Mouse (Mus musculus) gastrocnemius, adult 8-10 months (tissue): ENCODE results near the gene Txnip. TPM values are rescaled to one million over a fixed set of nuclear protein-coding genes. Genes with fewer than 3 reads are reported as not detected.
"Not testable (repeated sequence)": the region's sequence is repeated elsewhere in the genome, so short reads cannot be mapped to it uniquely, and the experiment has no call there.

ENCODE experiments used
- DNase-seq, 2 experiments: peaks; one replicate each; pipeline ENCODE4 v3.0.0; 2022; ENCODE audit warnings: low spot score in 2 of 2
- total RNA-seq, 4 experiments: library from RNA; stranded (reverse); gene quantifications; 2 replicates each; pipeline ENCODE4 v1.2.4; 2022

Txnip gene
- total RNA-seq, 4 experiments from 2014 or later: 365 to 573 (median 474) TPM

DNA sequence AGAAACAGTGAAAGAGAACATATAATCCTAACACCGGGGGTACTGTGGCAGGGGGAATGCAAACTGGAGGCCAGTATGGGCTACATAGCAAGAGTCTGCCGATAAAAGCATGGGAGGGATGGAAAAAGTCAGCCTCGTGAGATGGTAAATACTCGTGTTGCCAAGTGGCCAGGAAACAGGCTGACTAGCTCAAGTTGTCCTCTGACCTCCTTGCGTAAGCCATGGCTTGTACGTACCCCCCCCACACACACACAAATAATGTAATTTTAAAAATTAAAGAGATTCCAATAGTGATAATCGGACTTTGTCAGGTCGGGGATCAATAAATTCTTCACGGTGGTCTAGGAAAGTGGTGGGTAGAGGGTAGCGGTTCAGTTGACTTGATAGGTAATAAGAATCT lies 35.6 kb downstream of the Txnip start:
- no peak for DNase-seq

DNA sequence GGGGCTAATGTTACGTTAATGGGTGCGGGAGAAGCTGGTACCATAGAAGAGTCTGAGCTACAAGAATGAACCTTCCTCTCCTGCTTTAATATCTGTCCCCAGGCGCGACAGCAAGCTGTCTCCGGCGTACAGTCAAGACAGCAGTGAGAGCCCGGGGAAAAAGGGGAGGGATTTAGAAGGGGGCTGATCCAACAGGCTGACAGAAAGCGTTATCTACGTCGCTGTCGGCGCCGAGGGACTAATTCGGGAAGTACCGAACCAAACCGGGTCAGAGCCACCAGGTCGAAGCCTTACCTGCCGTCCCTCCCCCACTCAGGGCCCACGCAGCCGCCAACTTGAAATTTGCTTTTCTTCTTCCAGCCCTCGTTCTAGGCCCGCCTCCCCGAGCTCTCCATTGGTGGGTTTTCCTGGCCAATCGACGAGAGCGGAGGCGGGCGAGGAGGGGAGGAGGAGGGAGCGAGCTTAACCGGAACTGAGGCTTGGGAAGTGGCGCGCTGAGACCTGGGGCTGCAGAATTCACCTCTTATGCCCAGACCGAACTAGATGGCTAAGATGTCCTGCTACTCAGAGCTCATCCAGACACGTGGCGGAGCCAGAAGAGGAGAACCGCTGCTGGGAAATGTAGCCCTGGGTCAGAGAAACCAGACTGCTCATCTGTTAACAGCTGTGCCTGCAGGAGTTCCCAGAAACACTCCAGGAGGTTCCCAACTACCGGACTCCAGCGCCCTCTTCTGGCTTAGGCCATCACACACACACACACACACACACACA lies 36.2 kb downstream of the Txnip start, which contains the start of gene Polr3gl:
Gene Polr3gl (minus strand): TSS at position 392 of the 771 bp plus-strand sequence.
- DNase-seq: peak; percentile 90 to 91

DNA sequence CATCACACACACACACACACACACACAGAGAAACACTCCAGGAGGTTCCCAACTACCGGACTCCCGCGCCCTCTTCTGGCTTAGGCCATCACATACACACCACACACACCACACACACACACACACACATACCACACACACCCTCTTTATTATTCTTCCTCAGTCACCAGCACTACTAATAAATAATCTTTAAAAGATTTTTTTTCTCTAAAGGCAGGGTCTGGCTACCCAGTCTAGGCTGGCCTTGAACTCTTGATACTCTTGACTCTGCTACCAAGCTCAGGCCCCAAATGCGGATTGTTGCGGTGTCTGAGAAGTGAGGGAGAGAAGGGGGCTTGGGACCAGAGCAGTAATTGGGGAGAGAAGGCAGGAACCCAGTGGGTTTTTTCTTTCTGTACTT lies 37.1 kb downstream of the Txnip start:
- DNase-seq: no peak

DNA sequence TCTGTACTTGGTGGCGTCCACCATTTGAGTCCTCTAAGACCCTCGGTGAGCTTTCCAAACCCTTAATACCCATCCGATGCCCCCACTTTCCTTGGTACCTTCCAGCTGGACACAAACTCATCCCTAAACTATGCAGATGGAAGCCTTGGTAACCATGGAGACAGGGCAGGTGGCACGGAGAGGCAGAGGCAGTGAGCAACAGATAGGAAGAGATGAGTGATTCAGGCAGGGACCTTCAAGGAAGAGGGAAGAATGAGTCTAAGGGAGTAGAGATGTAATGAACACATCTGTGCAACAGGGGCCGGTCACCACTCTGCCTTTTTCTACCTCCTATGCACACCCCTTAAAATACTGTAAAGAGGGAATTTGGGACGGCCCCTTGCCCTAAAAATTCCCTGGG lies 37.9 kb downstream of the Txnip start:
- DNase-seq: no peak

- DNase-seq: peak; percentile 37 to 47
Observed at GRCm38 (mm10) chr3:96596228-96596707, 38.5 kb downstream of the Txnip start, which contains the start of gene Ankrd34a. TSS of gene Ankrd34a (plus strand) at chr3:96596636.

- no peak for DNase-seq
Observed at GRCm38 (mm10) chr3:96596855-96597254, 39.1 kb downstream of the Txnip start.

- DNase-seq: peak in 1 of 2 experiments; percentile 15
Observed at GRCm38 (mm10) chr3:96597435-96597891, 39.7 kb downstream of the Txnip start.

DNA sequence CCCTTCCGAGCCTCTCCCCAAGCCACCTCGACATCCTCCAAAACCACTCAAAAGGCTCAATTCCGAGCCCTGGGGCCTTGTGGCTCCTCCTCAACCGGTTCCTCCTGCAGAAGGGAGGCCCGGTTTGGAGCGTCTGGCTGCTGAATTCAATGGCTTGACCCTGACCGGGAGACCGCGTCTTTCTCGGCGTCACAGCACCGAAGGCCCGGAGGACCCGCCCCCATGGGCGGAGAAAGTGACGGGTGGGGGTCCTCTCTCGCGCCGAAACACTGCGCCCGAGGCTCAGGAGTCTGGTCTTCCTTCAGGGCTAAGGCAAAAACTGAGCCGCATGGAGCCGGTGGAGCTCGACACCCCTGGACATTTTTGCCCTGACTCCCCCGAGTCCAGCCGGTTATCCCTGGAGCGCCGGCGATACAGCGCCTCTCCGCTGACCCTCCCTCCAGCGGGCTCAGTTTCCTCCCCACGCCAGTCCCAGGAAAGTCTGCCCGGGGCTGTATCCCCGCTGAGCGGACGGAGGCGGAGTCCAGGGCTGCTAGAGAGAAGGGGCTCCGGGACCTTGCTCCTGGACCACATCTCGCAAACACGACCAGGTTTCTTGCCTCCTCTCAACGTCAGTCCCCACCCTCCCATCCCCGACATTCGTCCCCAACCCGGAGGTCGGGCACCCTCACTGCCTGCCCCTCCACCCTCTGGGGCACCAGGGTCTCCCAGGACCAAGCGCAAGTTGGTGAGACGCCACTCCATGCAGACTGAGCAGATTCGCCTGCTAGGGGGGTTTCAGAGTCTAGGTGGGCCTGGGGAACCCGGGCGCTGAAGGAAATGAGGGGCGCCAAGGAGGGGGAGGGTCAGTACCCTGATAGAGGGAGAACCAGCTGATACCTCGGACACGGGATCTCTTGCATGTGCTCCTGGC lies 40.7 kb downstream of the Txnip start:
- peak; percentile 47 to 59 for DNase-seq

GRCm38 (mm10) chr3:96599069-96599393 lies 41.3 kb downstream of the Txnip start:
- DNase-seq: no peak

- DNase-seq: no peak
Observed at GRCm38 (mm10) chr3:96599411-96599810, 41.7 kb downstream of the Txnip start.

DNA sequence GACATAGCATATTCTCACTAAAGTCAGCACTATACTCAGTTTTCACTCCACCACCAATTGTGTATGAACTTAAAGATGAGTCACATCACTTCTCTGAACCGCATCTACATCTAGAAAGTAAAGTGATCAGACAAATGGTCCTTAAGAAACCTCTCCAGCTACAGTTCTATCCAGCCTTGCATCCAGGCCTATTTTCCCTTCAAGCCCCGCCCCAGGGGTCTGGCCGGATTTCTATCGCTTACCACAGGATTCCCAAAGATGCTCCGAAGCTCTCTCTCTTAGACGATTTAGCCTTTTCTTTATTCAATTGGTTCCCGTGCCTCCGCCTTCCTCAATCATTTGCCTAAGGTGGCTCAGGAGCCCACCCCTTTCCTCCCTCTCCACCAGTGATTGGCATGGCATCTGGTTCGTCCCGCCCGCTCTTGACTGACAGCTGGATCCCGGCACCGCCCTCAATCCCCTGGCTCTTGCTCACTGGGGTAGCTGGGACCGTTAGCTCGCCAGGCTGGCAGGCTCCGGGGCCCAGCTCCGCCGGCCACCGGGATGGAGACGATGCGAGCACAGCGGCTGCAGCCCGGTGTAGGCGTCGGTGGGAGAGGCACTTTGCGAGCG lies 43.0 kb downstream of the Txnip start, which contains the start of gene Lix1l:
Gene Lix1l (plus strand): TSS at position 511 of the 612 bp plus-strand sequence.
- DNase-seq: peak; percentile 87 to 92

DNA sequence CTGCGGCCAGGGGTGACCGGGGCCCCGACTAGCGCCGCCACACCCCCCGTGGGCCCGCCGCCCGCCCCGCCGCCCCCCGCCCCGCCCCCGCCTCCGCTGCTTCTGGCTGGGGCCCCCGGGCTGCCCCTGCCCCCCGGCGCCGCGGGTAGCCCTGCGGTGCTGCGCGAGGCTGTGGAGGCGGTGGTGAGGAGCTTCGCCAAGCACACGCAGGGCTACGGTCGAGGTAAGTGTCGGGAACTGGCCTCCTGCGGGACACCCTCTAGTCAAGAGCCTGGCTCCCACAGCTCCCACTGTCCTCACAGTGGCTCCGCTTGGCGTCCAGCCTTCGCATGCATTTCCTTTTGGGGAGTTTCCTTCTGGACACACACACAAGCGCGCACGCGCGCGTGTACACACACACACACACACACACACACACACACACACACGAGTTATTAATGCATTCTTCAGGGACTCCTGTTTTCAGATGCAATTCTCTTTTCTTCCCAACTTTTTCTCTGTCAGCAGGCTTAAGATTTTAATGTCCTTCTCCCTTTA lies 43.6 kb downstream of the Txnip start:
- DNase-seq: peak; percentile 53 to 60

- DNase-seq: peak in 1 of 2 experiments; percentile 28
Observed at GRCm38 (mm10) chr3:96601941-96602703, 44.4 kb downstream of the Txnip start.

GRCm38 (mm10) chr3:96602704-96603084 lies 44.9 kb downstream of the Txnip start:
- no peak for DNase-seq

- no peak for DNase-seq
Observed at GRCm38 (mm10) chr3:96603311-96603710, 45.6 kb downstream of the Txnip start.

DNA sequence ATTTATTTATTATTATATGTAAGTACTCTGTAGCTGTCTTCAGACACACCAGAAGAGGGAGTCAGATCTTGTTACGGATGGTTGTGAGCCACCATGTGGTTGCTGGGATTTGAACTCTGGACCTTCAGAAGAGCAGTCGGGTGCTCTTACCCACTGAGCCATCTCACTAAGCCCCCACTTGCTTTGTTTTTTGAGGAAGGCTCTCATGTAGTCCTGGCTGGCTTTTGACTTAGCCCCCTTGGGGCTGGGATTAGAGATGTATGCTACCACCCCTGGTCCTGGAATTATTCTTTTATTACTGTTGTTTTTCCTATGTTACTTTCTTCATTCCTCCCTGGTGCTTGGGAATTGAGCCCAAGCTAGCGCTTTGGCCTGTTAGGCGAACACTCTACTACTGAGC lies 48.2 kb downstream of the Txnip start:
- DNase-seq: not testable (repeated sequence)

DNA sequence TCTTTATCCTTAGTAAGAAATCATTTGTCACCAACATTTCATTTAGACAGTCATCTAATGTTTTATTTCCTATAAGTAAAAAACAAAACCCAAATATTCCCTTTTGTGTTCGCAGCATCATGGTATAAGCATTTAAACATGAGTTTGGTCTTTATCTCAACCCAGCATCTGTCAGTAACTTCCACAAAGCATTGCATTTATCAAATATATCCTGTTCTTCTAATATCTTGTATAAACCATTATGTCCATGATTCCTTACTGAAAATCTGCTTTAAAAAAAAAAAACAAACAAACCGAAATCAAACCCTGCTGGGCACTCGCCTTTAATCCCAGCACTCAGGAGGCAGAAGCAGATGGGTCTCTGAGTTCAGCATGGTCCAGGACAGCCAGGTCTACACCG lies 48.9 kb downstream of the Txnip start:
- no peak for DNase-seq
